Mouse (Mus musculus) megakaryocyte progenitor cell, adult 5-6 weeks (primary cell): ENCODE measurements around the gene Agbl2. TPM values are rescaled to one million over a fixed set of nuclear protein-coding genes. Genes with fewer than 3 reads are reported as not detected.
"Not testable (repeated sequence)": the region's sequence is repeated elsewhere in the genome, so short reads cannot be mapped to it uniquely, and the experiment has no call there.

Source experiments
- ATAC-seq: replicated peaks from 2 replicates; pipeline ENCODE4 v1.8.0; 2016; ENCODE audit warnings: mild to moderate bottlenecking, moderate TSS enrichment, inconsistent platforms; ENCODE audit not compliant: poor library complexity
- total RNA-seq, 2 experiments: library from RNA; stranded (forward) in 1 of 2; stranded (reverse) in 1 of 2; fragments of 157-497, 149-512 nt in 1 of 2; fragments of 200-1000 nt in 1 of 2; gene quantifications; 2 replicates each; pipeline versions ENCODE4 v1.2.3 to v1.2.4; 2015 to 2017

Gene Agbl2
- total RNA-seq, 2 experiments from 2014 or later = 0.12 TPM

DNA sequence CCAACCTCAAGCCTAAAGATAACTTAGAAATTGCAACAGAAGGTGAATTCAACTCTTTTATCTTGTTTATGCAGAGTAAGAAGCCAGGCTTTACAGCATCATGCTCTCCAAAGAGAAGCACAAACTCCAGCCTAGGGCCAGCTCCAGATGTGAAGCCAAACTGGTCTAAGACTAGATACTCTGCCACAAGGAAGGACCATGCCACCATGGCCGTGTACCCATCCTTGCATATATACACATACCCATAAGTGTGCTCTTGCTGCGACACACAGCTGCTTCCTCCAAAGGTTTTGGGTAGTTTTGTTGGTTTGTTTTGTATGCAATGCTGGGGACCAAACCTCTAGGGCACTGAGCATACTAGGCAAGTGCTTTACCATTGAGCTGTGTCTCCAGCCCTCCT, 32.7 kb downstream of the Agbl2 start:
- no peak for ATAC-seq

DNA sequence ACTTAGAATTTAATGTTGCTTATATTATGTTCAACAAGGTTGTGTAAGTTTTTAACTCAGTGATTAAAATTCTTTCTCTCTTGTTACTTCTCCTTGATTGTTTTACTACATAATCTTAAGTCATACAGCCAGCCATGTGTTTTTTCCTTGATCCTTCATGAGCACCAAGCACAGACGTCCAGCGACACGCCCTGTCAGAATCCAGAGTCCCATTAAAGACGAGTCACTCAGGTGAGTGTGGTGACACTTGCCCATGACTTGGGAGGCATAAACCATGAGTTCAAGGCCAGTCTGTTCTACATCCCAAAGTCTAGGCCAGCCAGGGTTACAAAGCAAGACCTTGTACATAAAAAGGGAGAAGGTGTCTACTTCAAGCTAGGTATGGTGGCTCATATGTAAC, 33.6 kb downstream of the Agbl2 start:
- ATAC-seq = no peak

DNA sequence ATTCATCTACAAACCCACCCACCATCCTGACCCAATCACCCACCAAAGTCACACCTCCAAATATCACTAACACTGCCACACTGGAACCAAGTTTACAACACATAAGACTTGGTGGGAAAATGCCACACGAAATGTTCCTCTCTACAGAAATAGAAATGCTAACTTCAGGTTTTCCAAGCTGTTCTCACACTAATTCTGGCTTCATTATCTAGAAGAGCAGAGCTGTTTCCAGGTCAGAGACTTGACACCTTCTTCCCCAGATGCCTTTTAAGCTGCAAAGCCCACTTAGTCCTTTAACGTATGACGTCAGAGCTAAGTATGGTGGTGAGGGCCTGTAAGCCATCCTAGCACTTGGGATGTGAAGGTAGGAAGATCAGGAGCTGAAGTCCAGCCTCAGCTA, 36.2 kb downstream of the Agbl2 start:
- ATAC-seq = no peak

DNA sequence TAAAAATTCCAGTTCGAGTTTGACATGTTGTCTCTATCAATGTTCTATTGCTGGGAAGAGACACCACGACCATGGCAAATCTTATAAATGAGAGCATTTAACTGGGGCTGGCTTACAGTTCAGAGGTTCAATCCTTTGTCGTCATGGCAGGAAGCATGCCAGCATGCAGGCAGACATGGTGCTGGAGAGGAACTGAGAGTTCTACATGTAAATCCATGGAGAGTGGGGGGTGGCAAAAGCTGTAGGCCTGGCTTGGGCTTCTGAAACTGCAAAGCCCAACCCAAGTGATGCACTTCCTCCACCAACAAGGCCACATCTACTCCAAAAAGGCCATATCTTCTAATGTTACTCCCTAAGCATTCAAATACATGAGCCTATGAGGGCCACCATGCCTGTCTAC, 38.4 kb downstream of the Agbl2 start:
- no peak for ATAC-seq

DNA sequence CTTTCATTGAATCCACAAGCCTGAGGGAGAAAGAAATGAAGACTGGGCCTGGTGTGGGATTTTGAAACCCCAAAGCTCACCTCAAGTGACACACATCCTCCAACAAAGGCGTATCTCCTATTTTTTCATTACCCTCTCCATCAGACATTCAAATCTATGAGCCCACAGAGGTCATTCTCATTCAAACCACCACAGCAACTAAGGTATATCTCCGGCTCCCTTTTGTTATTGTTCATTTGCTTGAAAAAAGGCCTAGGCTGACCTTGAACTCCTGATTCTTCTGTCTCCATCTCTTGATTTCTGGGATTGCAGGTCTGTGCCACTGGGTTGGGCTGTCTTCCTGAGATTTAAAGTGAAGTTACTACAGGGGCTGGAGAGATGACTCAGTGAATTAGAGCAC, 40.5 kb downstream of the Agbl2 start:
- no peak for ATAC-seq

DNA sequence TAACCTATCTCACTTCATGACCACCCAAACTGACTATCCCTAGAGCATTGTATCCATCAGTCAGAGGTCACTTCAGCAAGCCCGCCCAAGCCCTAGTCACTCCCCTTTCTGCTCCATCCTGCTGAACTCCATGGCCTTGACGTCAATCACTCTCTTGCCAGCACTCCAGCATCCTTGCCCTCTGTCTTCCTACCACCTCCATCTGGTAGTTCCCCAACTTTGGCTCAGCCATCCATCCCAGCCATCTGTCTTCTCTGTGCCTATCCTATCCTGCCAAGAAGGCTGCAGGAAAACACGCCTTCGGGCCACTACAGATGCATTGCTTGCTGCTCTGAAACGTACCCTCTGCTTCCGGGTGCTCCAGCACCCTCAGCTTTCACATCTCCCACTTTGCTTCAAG, 41.3 kb downstream of the Agbl2 start:
- no peak for ATAC-seq

DNA sequence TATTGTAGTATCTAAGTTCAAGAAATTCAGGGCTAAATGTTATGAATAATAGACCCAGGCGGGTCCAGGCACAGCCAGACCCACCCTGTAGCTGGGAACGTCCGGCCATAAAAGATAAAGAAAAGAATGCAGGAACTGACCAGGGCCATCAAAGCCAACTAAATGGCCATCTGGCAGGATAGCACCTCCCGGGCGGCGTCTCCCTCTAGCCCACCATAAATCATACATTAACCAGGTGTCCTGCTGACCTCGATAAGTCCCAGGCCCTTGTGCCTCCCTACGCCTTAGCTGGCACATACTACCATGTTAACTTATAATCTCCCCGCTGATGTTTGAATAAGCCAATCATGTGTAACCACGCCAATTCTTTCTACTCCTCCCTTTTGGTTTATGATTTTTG, 42.0 kb downstream of the Agbl2 start:
- not testable (repeated sequence) for ATAC-seq

DNA sequence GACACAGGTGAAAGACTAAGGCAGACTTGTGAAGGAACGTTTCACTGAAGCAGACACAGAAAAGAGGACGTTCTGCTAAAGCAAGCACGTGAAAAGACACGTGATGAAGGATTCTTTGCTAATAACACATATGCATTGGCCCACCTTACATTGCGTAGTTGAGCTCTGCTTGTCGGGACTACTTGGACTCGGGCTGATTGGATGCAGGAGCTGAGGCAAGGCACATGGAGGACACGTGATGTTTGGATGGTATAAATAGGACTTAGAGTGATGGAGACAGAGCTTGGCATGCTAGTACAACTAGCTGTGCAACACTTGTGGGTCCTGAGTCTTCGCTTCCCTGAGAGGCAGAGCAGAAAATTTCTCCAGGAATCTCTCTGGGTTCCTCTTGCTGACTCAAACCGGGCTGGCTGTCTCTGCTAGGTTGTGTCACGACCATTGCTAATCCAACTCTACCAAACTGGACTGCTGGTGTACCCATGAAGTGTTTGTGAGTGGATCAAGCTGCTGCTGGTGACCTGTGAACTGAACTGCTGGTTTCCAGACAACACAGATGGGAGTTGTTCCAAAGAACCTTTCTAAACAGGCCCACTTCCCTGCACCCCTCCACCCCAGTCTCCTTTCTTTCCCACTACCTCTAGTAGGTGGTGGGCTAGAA, 43.1 kb downstream of the Agbl2 start:
- ATAC-seq = no peak

DNA sequence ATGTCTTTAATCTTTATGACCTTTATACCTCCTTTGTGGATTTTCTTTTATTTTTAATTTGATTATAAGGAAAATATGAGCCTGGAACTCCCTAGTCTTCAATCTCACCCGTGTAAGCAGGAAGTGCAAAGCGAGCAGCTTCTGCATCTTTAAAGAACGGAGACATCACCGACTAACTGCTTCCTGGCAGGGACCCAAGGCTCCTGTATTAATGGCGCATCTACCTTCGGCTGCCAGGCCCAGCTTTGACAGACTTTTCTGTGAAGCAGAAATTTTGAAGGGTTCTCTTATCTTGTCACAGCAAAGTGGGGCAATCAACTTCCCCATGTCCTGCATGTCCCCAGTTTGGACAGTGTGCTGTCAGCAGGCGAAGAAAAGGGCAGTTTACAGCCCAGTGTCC, 46.2 kb downstream of the Agbl2 start:
- no peak for ATAC-seq

DNA sequence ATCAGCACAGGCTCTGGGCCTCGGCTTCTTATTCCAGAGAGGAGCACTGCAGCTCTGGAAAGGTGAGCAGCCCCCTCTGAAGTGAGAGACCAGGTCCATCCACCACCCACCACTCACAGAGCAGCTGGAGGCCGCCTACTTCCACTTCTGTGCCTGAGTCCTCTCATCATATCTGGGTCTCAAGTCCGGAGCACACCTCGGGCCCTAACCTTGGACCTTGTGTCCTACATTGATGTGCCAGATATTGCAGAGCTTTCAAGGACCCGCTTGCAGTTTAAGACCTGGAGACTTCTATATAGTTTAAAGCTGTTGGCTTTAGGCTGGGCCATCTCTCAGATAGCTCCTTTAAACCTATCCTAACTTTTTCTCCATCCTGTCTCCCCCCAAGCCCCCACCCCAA, 51.0 kb downstream of the Agbl2 start:
- ATAC-seq = no peak

DNA sequence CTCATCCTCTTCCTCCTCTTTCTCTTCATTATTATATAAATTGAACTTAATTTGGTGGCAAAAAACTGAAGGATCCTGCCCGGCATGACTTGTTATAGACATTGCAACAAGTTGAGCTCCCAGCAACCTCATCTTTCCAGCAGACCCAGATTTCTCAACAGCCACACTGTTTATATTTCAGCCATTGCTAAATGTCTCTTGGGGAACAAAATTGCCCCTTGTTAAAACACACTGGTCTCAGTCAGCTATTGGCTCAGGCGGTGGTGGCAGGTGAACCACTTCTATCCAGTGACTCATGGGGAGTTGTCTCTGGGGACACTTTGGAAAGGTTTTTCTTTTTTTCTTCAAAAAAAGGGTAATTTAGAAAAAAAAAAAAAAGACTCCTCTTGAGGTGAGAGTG, 56.1 kb downstream of the Agbl2 start:
- ATAC-seq = no peak

DNA sequence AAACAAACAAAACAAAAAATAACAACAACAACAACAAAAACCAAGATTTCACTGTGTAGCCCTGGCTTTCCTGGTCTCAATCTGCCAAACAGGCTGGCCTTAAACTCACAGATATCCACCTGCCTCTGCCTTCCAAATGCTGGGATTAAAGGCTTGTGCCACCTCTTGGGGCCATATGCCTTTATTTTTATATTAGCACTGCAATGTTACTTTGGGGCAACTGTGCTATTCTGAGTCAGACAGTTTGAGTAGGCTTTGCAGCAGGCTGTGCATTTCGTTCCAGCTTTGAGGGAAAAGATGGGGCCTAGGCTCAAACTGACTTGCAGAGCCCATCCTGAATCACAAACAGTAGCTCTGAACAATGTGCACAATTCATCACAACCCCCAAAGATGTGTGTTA, 61.1 kb downstream of the Agbl2 start:
- ATAC-seq = no peak

DNA sequence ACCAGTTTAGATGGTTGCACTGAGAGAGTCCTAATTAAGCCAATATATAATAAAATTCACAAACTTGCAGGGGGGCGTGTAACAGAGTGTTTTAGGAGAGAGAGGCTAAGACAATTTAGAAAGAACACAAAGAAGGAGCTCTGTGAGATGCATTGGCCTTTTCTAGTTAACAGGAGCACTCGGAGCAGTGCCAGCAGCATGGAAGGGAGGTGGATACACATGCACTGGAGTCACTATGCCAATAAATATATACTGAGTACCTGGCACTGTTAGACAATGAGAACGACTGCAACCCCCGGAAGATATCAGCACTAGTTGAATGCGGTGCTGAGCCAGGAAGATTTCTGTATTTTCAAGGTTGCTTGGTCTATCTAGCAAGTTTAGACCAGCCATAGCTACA, 61.7 kb downstream of the Agbl2 start:
- ATAC-seq = no peak

DNA sequence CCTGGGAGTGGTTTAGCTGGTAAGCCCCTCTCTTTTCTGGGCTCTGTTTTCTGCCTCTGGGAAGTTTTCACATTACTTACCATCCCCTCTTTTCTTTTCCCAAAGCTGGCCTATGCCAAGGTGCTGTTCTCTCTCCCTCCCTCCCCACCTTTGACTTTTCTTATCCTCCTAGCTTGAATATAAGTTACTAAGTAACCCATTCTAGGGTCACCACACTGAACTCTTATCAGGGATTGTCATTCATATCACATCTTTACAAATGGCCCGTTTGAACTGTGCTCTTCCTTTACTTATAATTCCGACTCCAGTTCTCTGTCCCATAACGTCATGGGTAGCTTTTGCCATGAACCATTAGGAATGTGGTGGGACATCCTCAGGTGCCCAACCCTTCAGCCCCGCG, 62.7 kb downstream of the Agbl2 start:
- no peak for ATAC-seq

DNA sequence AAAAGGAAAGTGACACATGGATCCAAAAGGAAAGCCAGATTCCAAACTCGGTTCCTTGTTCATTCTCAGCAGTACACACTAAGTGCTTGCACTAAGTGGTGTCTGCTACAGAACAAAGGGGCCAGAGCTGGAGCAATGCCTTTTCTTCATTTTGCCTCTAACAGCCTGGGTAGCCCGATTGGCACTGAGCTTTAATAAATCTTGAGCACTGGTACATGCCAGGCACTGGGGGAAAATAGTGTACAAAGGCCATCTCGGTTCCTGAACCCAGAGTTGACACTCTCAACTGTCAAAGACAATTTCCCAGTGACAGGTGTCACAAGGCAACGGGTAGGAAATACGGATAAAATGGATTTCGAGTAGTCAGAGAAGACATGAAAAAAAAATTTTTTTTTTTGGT, 63.6 kb downstream of the Agbl2 start:
- ATAC-seq = no peak

DNA sequence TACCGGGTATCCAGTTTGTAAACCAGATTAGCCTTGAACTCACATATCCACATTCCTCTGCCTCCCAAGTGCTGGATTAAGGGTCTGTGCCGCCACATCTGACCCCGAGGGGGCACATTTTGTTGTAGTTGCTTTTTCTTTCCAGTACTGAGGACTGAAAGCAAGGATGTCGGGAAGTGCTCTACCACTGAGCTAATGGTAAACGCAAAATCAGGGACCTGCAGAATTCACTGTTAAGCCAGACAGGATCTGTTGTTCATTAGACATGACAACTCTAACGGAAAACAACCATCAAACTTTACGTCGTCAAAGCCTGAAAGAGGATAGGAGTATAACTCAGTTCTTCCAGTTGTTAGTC, 64.0 kb downstream of the Agbl2 start:
- ATAC-seq = no peak

DNA sequence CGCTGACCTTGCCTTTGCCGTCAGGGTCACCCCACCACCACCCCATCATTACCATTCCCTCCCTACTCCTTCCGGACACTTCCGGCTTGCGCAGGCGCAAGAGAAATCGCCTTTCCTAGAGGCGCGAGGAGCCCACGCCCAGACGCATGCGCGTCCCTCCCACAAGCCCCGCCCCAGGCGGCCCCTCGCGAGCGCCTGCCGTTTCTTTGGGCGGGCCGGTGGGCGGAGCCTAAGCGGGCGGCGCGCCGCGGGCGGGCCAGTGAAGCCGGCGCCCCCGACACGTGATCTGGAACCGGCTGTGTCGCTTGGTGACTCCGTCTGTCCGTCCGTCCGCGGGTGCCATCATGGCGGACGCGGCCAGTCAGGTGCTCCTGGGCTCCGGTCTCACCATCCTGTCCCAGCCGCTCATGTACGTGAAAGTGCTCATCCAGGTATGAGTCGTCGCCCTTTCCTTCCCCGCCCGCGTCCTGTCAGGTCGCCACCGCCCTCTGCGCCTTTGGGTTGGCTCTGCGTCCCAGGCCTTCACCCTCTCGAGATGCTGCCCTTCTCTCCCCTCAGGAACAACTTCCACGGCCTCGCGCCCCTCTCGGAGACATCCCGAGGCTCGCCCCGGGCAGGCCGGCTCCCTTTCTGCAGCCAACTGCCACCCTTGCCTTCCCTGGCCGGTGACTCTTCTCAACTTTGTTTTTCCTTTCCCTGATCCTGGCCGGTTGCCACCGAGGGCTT, 64.6 kb downstream of the Agbl2 start, which contains the start of gene Mtch2:
Gene Mtch2 (plus strand): TSS at position 201 of the 726 bp plus-strand sequence.
- ATAC-seq = peak; percentile 88

DNA sequence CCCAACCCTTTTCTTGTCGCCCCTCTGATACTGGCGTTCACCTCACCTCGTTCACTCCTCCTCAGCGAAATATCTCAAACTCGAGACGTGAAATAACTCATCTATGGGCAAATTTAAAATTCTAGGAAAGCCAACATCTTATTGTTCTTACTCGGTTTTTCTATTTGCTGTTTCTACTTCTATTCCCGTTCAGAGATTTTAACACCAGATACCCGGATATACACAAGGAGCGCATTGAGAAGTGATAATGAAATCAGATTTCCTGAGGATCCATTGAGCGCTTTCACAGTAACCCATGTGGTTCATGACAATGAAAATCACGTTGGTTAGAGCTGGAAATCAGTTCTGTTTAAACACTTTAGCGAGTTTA, 65.1 kb downstream of the Agbl2 start:
- no peak for ATAC-seq

DNA sequence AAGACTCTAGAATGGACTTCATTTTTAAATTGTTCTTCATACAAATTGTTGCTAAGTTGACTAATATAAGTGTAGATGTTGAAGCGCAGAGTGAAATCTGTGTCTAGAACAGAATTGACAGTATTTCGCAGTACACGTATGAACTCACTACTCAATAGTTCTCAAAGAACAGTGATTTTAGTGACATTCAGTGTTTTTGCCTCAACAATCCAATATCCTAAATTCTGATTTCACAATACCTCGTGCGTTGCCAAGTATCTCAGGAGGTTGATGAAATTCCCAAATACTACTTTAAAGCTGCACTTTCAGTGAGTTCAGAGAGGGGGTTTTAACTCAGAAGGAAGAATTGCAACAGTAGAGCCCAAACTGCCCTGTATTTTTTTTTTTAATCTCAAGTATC, 65.8 kb downstream of the Agbl2 start:
- no peak for ATAC-seq

DNA sequence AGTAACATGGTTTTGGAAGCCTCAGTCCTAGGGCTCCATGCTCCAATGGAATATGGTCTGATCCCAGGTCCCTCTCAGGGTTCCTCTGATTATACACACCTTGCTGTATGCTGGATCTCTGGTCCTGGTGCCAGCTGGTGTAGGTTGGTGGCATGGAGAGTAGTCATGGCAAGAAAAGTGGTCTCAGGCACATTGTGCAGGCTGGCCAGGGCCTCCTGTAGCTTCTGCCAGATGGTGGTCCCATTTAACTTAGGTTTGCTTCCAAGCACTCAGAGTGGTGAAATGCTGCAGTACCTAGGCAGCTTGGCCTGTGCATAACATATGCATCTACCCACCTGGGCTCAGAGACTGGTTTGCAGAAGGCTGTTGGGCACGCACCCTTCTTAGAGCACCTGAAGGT, 67.9 kb downstream of the Agbl2 start:
- no peak for ATAC-seq

DNA sequence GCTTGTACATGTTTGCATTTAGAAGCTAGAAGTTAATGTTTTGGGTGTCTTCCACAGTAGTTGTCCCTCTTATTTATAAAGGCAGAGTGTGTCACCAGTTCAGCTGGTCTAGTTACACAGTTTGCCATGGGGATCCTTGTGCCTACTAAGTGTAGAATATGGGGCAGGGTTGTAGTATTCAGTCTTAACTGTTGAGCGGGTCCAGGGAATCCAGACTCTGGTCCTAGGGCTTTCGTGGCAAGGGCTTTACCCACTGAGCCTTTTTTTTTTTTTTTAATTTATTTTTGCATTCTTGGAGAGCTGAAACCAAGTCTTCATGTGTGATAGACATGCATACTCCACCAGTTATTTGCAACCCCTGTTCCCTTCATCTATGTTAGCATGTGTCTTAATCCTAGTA, 79.0 kb downstream of the Agbl2 start:
- ATAC-seq = no peak

DNA sequence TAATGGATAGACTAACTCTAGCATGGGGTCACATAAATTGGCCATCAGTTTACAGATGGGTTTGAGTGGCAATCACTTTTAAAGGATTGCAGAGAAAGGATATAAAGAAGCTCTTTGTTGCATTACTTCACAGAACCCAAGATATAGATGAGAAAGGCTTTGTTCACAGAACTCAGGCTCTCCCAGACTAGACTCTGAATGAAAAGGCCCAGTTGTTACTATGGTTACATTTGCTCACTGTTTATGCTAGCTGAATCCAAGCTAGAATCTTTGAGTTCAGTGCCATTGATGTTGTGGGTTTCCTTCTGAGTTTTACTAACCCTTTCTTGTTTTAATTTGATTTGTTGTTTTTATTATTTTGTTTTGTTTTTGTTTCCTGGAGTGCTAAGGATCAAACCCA, 81.7 kb downstream of the Agbl2 start:
- no peak for ATAC-seq

DNA sequence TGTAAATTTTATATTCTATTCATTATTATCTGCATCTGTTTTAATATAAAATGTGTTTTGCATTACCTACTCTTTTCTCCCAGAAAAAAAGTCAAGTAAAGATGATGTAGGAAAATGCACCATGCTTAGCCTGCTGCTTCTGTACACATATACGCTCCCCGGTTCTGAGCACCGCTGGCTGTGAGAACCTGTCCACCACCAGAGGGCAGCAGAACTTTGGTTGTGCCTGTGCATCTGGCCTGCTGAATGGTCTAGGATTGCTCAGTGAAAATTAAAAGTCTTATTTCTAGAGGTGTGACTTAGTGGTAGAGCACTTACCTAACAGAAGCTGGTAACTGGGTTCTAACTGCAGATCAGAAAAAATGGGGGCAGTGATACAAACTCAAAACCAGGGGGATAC, 84.0 kb downstream of the Agbl2 start:
- ATAC-seq = peak; percentile 78
